Mouse (Mus musculus) liver, postnatal 0 days (tissue): ENCODE results near the gene Ocm. TPM values are rescaled to one million over a fixed set of nuclear protein-coding genes. Genes with fewer than 3 reads are reported as not detected.

ENCODE experiments used
- ATAC-seq: fragments of 200-750 bp; cut with Nextera tagmentation; 2 replicates; pipeline ENCODE4 v1.8.0; 2017; ENCODE audit warnings: mild to moderate bottlenecking, moderate library complexity
- DNase-seq: peaks from one replicate; pipeline ENCODE4 v3.0.0-alpha.2; 2016
- H3K27ac ChIP-seq: fragments of 300-500 bp; sonication (generic); 2 replicates; pipeline ENCODE4 v1.5.1; 2014; ENCODE audit warnings: antibody characterized with exemption, moderate library complexity, mild to moderate bottlenecking, low read depth
- H3K27me3 ChIP-seq: fragments of 300-500 bp; sonication (generic); 2 replicates; pipeline ENCODE4 v1.6.1; 2014; ENCODE audit warnings: low read length, control low read depth, mixed read lengths; ENCODE audit not compliant: insufficient read depth
- H3K36me3 ChIP-seq: fragments of 300-500 bp; sonication (generic); replicated peaks from 2 replicates; pipeline ENCODE4 v1.6.1; 2014; ENCODE audit warnings: mild to moderate bottlenecking, control low read depth, low read length, moderate library complexity, mixed read lengths; ENCODE audit not compliant: insufficient read depth
- H3K4me1 ChIP-seq: fragments of 300-500 bp; sonication (generic); 2 replicates; pipeline ENCODE4 v1.6.1; 2014; ENCODE audit warnings: antibody characterized with exemption, mild to moderate bottlenecking, control low read depth; ENCODE audit not compliant: insufficient read depth
- H3K4me2 ChIP-seq: fragments of 300-500 bp; sonication (generic); 2 replicates; pipeline ENCODE4 v1.6.1; 2014; ENCODE audit warnings: low read depth, mild to moderate bottlenecking, low read length, moderate library complexity, mixed read lengths
- H3K4me3 ChIP-seq: fragments of 300-500 bp; sonication (generic); 2 replicates; pipeline ENCODE4 v1.5.1; 2014; ENCODE audit warnings: low read depth, low read length
- H3K9ac ChIP-seq: fragments of 300-500 bp; sonication (generic); replicated peaks from 2 replicates; pipeline ENCODE4 v1.6.1; 2014; ENCODE audit warnings: mild to moderate bottlenecking, moderate library complexity
- H3K9me3 ChIP-seq: fragments of 300-500 bp; sonication (generic); 2 replicates; pipeline ENCODE4 v1.6.1; 2016; ENCODE audit warnings: mild to moderate bottlenecking, control low read depth, low read length, mixed read lengths
- CTCF ChIP-seq: sonication (generic); IDR thresholded peaks from 2 replicates; pipeline ENCODE4 v1.5.1; 2016; ENCODE audit warnings: antibody characterized with exemption, low read depth
- EP300 ChIP-seq: IDR thresholded peaks from 2 replicates; pipeline ENCODE4 v1.6.1; 2016; ENCODE audit warnings: antibody characterized with exemption, low read depth, mild to moderate bottlenecking
- WGBS: fragments of 180-500 bp; shearing (Covaris S2); extraction: QIAGEN DNeasy Blood & Tissue Kit; methylation state at CpG from one replicate; pipeline ENCODE4 v1.1.7; 2014; ENCODE audit not compliant: insufficient replicate concordance; 5-methylcytosine and 5-hydroxymethylcytosine counted together
- polyA plus RNA-seq: library from polyadenylated mRNA; unstranded; fragments of >200 nt; fragmentation: Nextera tagmentation; extraction: Ambion mirVana; gene quantifications from 2 replicates; pipeline ENCODE4 v1.2.1, GENCODE M21; 2015

Ocm gene
- polyA plus RNA-seq, 1 experiment from 2014 or later = not detected

- no peaks in the 10 kb centered on the region for H3K9me3 ChIP-seq
- no peak overlapping the region for H3K27ac ChIP-seq
- H3K9ac ChIP-seq = no peak overlapping the region
- peaks cover 4% of the 10 kb centered on the region; the same call in 1 of the 2 replicates for H3K4me1 ChIP-seq
- DNase-seq (no peak), ATAC-seq (no peak)
- TF ChIP-seq CTCF (no peak), EP300 (no peak)
- WGBS = 88% methylated on average over 7 of the region's 7 CpGs
- peaks cover 42% of the 10 kb centered on the region for H3K36me3 ChIP-seq
- no peak overlapping the region for H3K4me2 ChIP-seq
- H3K27me3 ChIP-seq = no peaks in the 10 kb centered on the region
- H3K4me3 ChIP-seq = no peak overlapping the region
Measured at GRCm38 (mm10) chr5:143985381-143985780, 41.1 kb downstream of the Ocm start.

GRCm38 (mm10) chr5:143982361-143982760 is 44.1 kb downstream of the Ocm start:
- Histone ChIP-seq H3K4me2 (no peak overlapping the region), H3K36me3 (peaks cover 18% of the 10 kb centered on the region), H3K4me3 (no peak overlapping the region), H3K9ac (no peak overlapping the region), H3K9me3 (no peaks in the 10 kb centered on the region), H3K4me1 (0 out of 2 replicates have a peak, but pooled peaks cover 3% of the 10 kb centered on the region), H3K27ac (no peak overlapping the region), H3K27me3 (no peaks in the 10 kb centered on the region)
- ATAC-seq (no peak), DNase-seq (no peak)
- TF ChIP-seq CTCF (no peak), EP300 (no peak)
- 62% methylated on average over 2 of the region's 2 CpGs for WGBS

GRCm38 (mm10) chr5:143980858-143981257 is 45.6 kb downstream of the Ocm start:
- Histone ChIP-seq H3K4me3 (no peak overlapping the region), H3K27me3 (no peaks in the 10 kb centered on the region), H3K4me1 (peaks cover 12% of the 10 kb centered on the region), H3K27ac (no peak overlapping the region), H3K36me3 (peaks cover 11% of the 10 kb centered on the region; the same call in 1 of the 2 replicates), H3K9me3 (no peaks in the 10 kb centered on the region), H3K4me2 (no peak overlapping the region), H3K9ac (no peak overlapping the region)
- TF ChIP-seq EP300 (no peak), CTCF (no peak)
- ATAC-seq (no peak), DNase-seq (no peak)
- 57% methylated on average over 9 of the region's 9 CpGs for WGBS

- Histone ChIP-seq H3K4me3 (no peak overlapping the region), H3K27me3 (no peaks in the 10 kb centered on the region), H3K4me2 (peak overlapping the region; percentile 33), H3K36me3 (no peaks in the 10 kb centered on the region), H3K9ac (no peak overlapping the region), H3K27ac (no peak overlapping the region), H3K9me3 (no peaks in the 10 kb centered on the region), H3K4me1 (peaks cover 30% of the 10 kb centered on the region)
- ATAC-seq = peak; percentile 81
- 60% methylated on average over 16 of the region's 16 CpGs for WGBS
- peak; percentile 70 for DNase-seq
- no peak for TF ChIP-seq EP300
- no peak for TF ChIP-seq CTCF
Measured at GRCm38 (mm10) chr5:143976726-143977431, 49.6 kb downstream of the Ocm start.

GRCm38 (mm10) chr5:143976232-143976631 is 50.2 kb downstream of the Ocm start:
- Histone ChIP-seq H3K27ac (peak overlapping the region; percentile 50; the same call in 1 of the 2 replicates), H3K4me1 (peaks cover 30% of the 10 kb centered on the region)
- ATAC-seq = no peak

GRCm38 (mm10) chr5:143975631-143975933 is 50.9 kb downstream of the Ocm start:
- H3K4me1 ChIP-seq = peaks cover 30% of the 10 kb centered on the region
- no peak overlapping the region for H3K4me3 ChIP-seq
- peak overlapping the region; percentile 50 for H3K27ac ChIP-seq
- peak; percentile 57 for ATAC-seq
- no peak for DNase-seq
- no peak overlapping the region for H3K9ac ChIP-seq
- TF ChIP-seq CTCF (no peak), EP300 (no peak)
- no peaks in the 10 kb centered on the region for H3K36me3 ChIP-seq
- H3K27me3 ChIP-seq = no peaks in the 10 kb centered on the region
- no peak overlapping the region for H3K4me2 ChIP-seq
- WGBS = 47% methylated on average over 2 of the region's 2 CpGs
- no peaks in the 10 kb centered on the region for H3K9me3 ChIP-seq

More at GRCm38 (mm10) chr5:143976232-143976631, 50.2 kb downstream of the Ocm start:
- H3K9me3 ChIP-seq = no peaks in the 10 kb centered on the region
- no peak for TF ChIP-seq EP300
- TF ChIP-seq CTCF = no peak
- H3K27me3 ChIP-seq = no peaks in the 10 kb centered on the region
- H3K4me3 ChIP-seq = no peak overlapping the region
- DNase-seq = no peak
- 75% methylated on average over 11 of the region's 11 CpGs for WGBS
- H3K36me3 ChIP-seq = no peaks in the 10 kb centered on the region
- H3K4me2 ChIP-seq = peak overlapping the region; percentile 33; the same call in 1 of the 2 replicates
- H3K9ac ChIP-seq = no peak overlapping the region
